ENCODE assay signal across 8 mouse cellular contexts in the genomic region with DNA sequence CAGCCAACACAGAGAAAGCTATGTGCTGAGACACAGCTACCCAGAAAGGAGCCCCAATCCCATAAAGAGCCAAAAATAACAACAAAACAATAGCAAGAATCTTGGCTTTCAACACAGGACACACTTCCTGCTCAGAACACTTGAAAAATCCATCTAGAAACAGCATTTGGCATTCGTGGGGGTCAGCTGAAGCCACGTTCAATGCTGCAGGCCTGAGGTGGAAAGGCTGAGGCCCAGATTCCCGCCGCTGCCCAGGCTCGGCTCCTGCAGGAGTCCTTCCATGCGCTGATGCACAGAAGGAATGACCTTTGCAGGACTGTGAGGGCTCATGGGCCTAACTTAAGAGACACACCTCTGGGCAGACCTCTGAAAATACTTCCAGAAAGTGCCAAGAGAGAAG.
A peak's percentile ranks its signal among the peaks of the same experiment; 100 is the strongest.
DNase-seq lines count a peak whose midpoint lies in the region; ATAC-seq and TF ChIP-seq lines count a peak whose summit lies in the region.

No protein-coding gene starts in this region.

- H3K27me3 ChIP-seq in forebrain, embryonic 10.5 days (ENCODE audit: poor library complexity, severe bottlenecking) = no peaks in the 10 kb centered on the region
- H3K27me3 ChIP-seq in forebrain, embryonic 11.5 days (ENCODE audit: control insufficient read depth, insufficient read depth, low read length) = no peaks in the 10 kb centered on the region
- no peaks in the 10 kb centered on the region for H3K27me3 ChIP-seq in midbrain, embryonic 15.5 days (replicated peaks)
- H3K27me3 ChIP-seq in midbrain, postnatal 0 days (ENCODE audit: insufficient read depth, low read length) = no peaks in the 10 kb centered on the region
- no peaks in the 10 kb centered on the region for H3K27me3 ChIP-seq in hindbrain, embryonic 15.5 days

- 78% methylated on average over 6 of the region's 6 CpGs for WGBS in forebrain, embryonic 10.5 days
- 79% methylated on average over 6 of the region's 6 CpGs for WGBS in forebrain, embryonic 11.5 days
- WGBS in midbrain, embryonic 15.5 days = 64% methylated on average over 6 of the region's 6 CpGs
- WGBS in midbrain, postnatal 0 days = 65% methylated on average over 6 of the region's 6 CpGs
- WGBS in hindbrain, embryonic 15.5 days = 65% methylated on average over 6 of the region's 6 CpGs

- no peak for TF ChIP-seq CTCF in midbrain, postnatal 0 days (IDR thresholded peaks at IDR 0.05)

- peak overlapping the region; percentile 27; the same call in 1 of the 2 replicates for H3K27ac ChIP-seq in forebrain, embryonic 10.5 days
- no peak overlapping the region for H3K27ac ChIP-seq in forebrain, embryonic 11.5 days (ENCODE audit: low read depth, low read length)
- H3K27ac ChIP-seq in midbrain, embryonic 15.5 days = 0 out of 2 replicates have a peak overlapping the region, but pooled peaks have one; percentile 4
- H3K27ac ChIP-seq in midbrain, postnatal 0 days (ENCODE audit: low read depth, low read length) = no peak overlapping the region
- peak overlapping the region; percentile 23; the same call in 1 of the 2 replicates for H3K27ac ChIP-seq in hindbrain, embryonic 15.5 days (replicated peaks)

- DNase-seq in forebrain, embryonic 10.5 days (ENCODE audit: extremely low spot score, low spot score) = no peak
- DNase-seq in forebrain, embryonic 11.5 days (ENCODE audit: low spot score) = no peak
- DNase-seq in midbrain, postnatal 0 days (ENCODE audit: low spot score) = no peak
- DNase-seq in skeletal muscle tissue, adult 2 months (ENCODE audit: low read depth, low spot score) = peak; percentile 21
- no peak for DNase-seq in frontal cortex, postnatal 10 days (ENCODE audit: low spot score in 2 of 2)
- no peak for DNase-seq in ovary, postnatal 14 days (ENCODE audit: low spot score)

- H3K9me3 ChIP-seq in forebrain, embryonic 10.5 days = no peaks in the 10 kb centered on the region
- no peaks in the 10 kb centered on the region for H3K9me3 ChIP-seq in forebrain, embryonic 11.5 days (ENCODE audit: control insufficient read depth, low read length)
- H3K9me3 ChIP-seq in midbrain, embryonic 15.5 days = no peaks in the 10 kb centered on the region
- no peaks in the 10 kb centered on the region for H3K9me3 ChIP-seq in midbrain, postnatal 0 days (ENCODE audit: low read length)
- H3K9me3 ChIP-seq in hindbrain, embryonic 15.5 days = no peaks in the 10 kb centered on the region

- H3K4me2 ChIP-seq in forebrain, embryonic 11.5 days (ENCODE audit: low read depth, low read length, severe bottlenecking) = no peak overlapping the region
- H3K4me2 ChIP-seq in midbrain, embryonic 15.5 days = no peak overlapping the region
- H3K4me2 ChIP-seq in midbrain, postnatal 0 days (ENCODE audit: low read depth, low read length, poor library complexity, severe bottlenecking) = no peak overlapping the region
- no peak overlapping the region for H3K4me2 ChIP-seq in hindbrain, embryonic 15.5 days

- H3K9ac ChIP-seq in forebrain, embryonic 11.5 days (ENCODE audit: low read length) = no peak overlapping the region
- H3K9ac ChIP-seq in midbrain, embryonic 15.5 days = no peak overlapping the region
- H3K9ac ChIP-seq in midbrain, postnatal 0 days (replicated peaks; ENCODE audit: low read length, poor library complexity, severe bottlenecking) = no peak overlapping the region
- no peak overlapping the region for H3K9ac ChIP-seq in hindbrain, embryonic 15.5 days

- H3K36me3 ChIP-seq in forebrain, embryonic 10.5 days (replicated peaks) = no peaks in the 10 kb centered on the region
- no peaks in the 10 kb centered on the region for H3K36me3 ChIP-seq in forebrain, embryonic 11.5 days (ENCODE audit: control insufficient read depth, insufficient read depth, low read length)
- H3K36me3 ChIP-seq in midbrain, embryonic 15.5 days (replicated peaks) = no peaks in the 10 kb centered on the region
- no peaks in the 10 kb centered on the region for H3K36me3 ChIP-seq in midbrain, postnatal 0 days (ENCODE audit: insufficient read depth, low read length)
- no peaks in the 10 kb centered on the region for H3K36me3 ChIP-seq in hindbrain, embryonic 15.5 days

- H3K4me3 ChIP-seq in forebrain, embryonic 10.5 days = no peak overlapping the region
- no peak overlapping the region for H3K4me3 ChIP-seq in forebrain, embryonic 11.5 days (ENCODE audit: low read depth, low read length)
- no peak overlapping the region for H3K4me3 ChIP-seq in midbrain, embryonic 15.5 days
- H3K4me3 ChIP-seq in midbrain, postnatal 0 days (ENCODE audit: low read depth, low read length) = no peak overlapping the region
- no peak overlapping the region for H3K4me3 ChIP-seq in hindbrain, embryonic 15.5 days

- no peak for ATAC-seq in forebrain, embryonic 11.5 days (replicated peaks; ENCODE audit: low FRiP score)
- ATAC-seq in midbrain, embryonic 15.5 days (replicated peaks) = no peak
- ATAC-seq in midbrain, postnatal 0 days (ENCODE audit: low FRiP score) = no peak
- ATAC-seq in hindbrain, embryonic 15.5 days (ENCODE audit: low FRiP score, low read depth) = no peak

- H3K4me1 ChIP-seq in forebrain, embryonic 10.5 days = peaks cover 26% of the 10 kb centered on the region
- 0 out of 2 replicates have a peak, but pooled peaks cover 2% of the 10 kb centered on the region for H3K4me1 ChIP-seq in forebrain, embryonic 11.5 days (replicated peaks; ENCODE audit: control insufficient read depth, insufficient read depth, low read length)
- peaks cover 3% of the 10 kb centered on the region; the same call in 1 of the 2 replicates for H3K4me1 ChIP-seq in midbrain, embryonic 15.5 days
- H3K4me1 ChIP-seq in midbrain, postnatal 0 days (ENCODE audit: insufficient read depth, low read length) = peaks cover 9% of the 10 kb centered on the region; the same call in 1 of the 2 replicates
- peaks cover 7% of the 10 kb centered on the region; the same call in 1 of the 2 replicates for H3K4me1 ChIP-seq in hindbrain, embryonic 15.5 days (replicated peaks)

Comparison
In these comparisons a context has a peak if more than half of its experiments do, and no peak if none do; other contexts are left out.
1. H3K27ac ChIP-seq: peak in forebrain, embryonic 10.5 days (single experiment), midbrain, embryonic 15.5 days (single experiment) and hindbrain, embryonic 15.5 days (single experiment); none in forebrain, embryonic 11.5 days (single experiment) and midbrain, postnatal 0 days (single experiment).